Mouse (Mus musculus): ENCODE measurements around the gene Fndc3a.

DNA sequence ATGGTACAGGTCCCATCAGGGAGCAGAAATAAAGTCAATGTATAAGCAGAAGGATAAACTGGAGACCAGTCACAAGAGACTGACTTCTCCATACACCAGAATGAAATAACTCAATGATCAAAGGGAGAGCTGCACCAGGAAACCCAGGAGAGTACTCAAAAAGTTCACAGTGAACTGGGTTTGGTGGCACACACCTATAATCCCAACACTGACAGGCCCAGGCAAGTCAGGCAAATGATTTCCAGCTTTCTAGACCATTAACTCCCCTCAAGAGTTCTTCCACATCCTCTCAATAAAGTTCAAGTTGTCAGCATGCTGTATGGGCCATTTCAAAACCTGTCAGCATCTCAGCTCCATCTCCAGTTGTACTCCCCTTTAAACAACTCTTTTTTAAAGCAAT lies 64.3 kb downstream of the Fndc3a start:
- TF ChIP-seq CTCF (IDR thresholded peaks at IDR 0.05; ENCODE audit: low read depth) (no peak), EP300 (optimal IDR thresholded peaks at IDR 0.05) (no peak)
